Mouse (Mus musculus) ES-E14 (cell line): Measurements from ENCODE around the gene Arl16. TPM values are rescaled to one million over a fixed set of nuclear protein-coding genes. Genes with fewer than 3 reads are reported as not detected.
"Not testable (repeated sequence)": the region's sequence is repeated elsewhere in the genome, so short reads cannot be mapped to it uniquely, and the experiment has no call there.

ENCODE experiments used
- DNase-seq: peaks from one replicate; pipeline ENCODE4 v3.0.0-alpha.2; 2013; ENCODE audit warnings: low read depth, low spot score
- H3K27ac ChIP-seq: 2 replicates; pipeline ENCODE4 v1.5.1; 2012; ENCODE audit warnings: low read depth, mild to moderate bottlenecking, low read length, moderate library complexity, mixed read lengths; ENCODE audit not compliant: poor library complexity, insufficient read depth, severe bottlenecking
- H3K36me3 ChIP-seq: 2 replicates; pipeline ENCODE4 v1.6.1; 2012; ENCODE audit warnings: mild to moderate bottlenecking, low read length, moderate library complexity, mixed read lengths; ENCODE audit not compliant: control insufficient read depth, poor library complexity, insufficient read depth, severe bottlenecking
- H3K4me1 ChIP-seq, 2 experiments: fragments of 150-350 bp in 1 of 2; sonication (generic) in 1 of 2; 2 replicates each; pipeline ENCODE4 v1.6.1; 2012; ENCODE audit warnings: low read length in 2 of 2, mild to moderate bottlenecking in 1 of 2, mixed read lengths in 1 of 2; ENCODE audit not compliant: control insufficient read depth in 2 of 2, insufficient read depth in 2 of 2, poor library complexity in 1 of 2
- H3K4me3 ChIP-seq, 2 experiments: fragments of 150-350 bp in 1 of 2; sonication (generic) in 1 of 2; 2 replicates each; pipeline ENCODE4 v1.5.1; 2012; ENCODE audit warnings: low read length in 2 of 2, low read depth in 1 of 2, mild to moderate bottlenecking in 1 of 2, mixed read lengths in 1 of 2; ENCODE audit not compliant: insufficient read depth in 1 of 2, poor library complexity in 1 of 2, severe bottlenecking in 1 of 2
- H3K9ac ChIP-seq: 2 replicates; pipeline ENCODE4 v1.6.1; 2012; ENCODE audit warnings: low read depth, mild to moderate bottlenecking, low read length, mixed read lengths; ENCODE audit not compliant: poor library complexity, insufficient read depth, severe bottlenecking
- H3K9me3 ChIP-seq: fragments of 150-350 bp; sonication (generic); 2 replicates; pipeline ENCODE4 v1.6.1; 2012; ENCODE audit warnings: low read depth, mild to moderate bottlenecking, low read length; ENCODE audit not compliant: control insufficient read depth, insufficient read depth
- CHD2 ChIP-seq: IDR thresholded peaks from 2 replicates; pipeline ENCODE4 v1.6.1; 2014; ENCODE audit warnings: mild to moderate bottlenecking, low read depth, low read length, inconsistent platforms
- HCFC1 ChIP-seq: IDR thresholded peaks from 2 replicates; pipeline ENCODE4 v1.6.1; 2012; ENCODE audit warnings: low read length, inconsistent platforms, borderline replicate concordance; ENCODE audit not compliant: insufficient read depth
- MAFK ChIP-seq: IDR thresholded peaks from 2 replicates; pipeline ENCODE4 v1.6.1; 2014; ENCODE audit warnings: mild to moderate bottlenecking, low read depth, low read length, inconsistent platforms; ENCODE audit not compliant: insufficient read depth
- ZC3H11A ChIP-seq: IDR thresholded peaks from 2 replicates; pipeline ENCODE4 v1.6.1; 2012; ENCODE audit warnings: low read depth, mild to moderate bottlenecking, inconsistent platforms, low read length, borderline replicate concordance
- ZNF384 ChIP-seq: IDR thresholded peaks from 2 replicates; pipeline ENCODE4 v1.6.1; 2012; ENCODE audit warnings: low read depth, low read length, inconsistent platforms
- in situ Hi-C, 2 experiments: fragments of 600-800 bp; cut with MboI; formaldehyde crosslinking; loops; one replicate each; pipeline ENCODE4 v1.15.1; 2025; ENCODE audit warnings: low sequenced_read_pairs in 2 of 2, inconsistent platforms in 1 of 2; ENCODE audit not compliant: unreplicated experiment in 2 of 2
- total RNA-seq: library from RNA; depleted of rRNA; stranded (reverse); fragments of 300-350 nt; gene quantifications from 2 replicates; pipeline ENCODE4 v1.2.3, GENCODE M21; 2012; rRNA removed

Gene Arl16
- 15.3 and 21.2 TPM in 2 replicates for total RNA-seq

DNA sequence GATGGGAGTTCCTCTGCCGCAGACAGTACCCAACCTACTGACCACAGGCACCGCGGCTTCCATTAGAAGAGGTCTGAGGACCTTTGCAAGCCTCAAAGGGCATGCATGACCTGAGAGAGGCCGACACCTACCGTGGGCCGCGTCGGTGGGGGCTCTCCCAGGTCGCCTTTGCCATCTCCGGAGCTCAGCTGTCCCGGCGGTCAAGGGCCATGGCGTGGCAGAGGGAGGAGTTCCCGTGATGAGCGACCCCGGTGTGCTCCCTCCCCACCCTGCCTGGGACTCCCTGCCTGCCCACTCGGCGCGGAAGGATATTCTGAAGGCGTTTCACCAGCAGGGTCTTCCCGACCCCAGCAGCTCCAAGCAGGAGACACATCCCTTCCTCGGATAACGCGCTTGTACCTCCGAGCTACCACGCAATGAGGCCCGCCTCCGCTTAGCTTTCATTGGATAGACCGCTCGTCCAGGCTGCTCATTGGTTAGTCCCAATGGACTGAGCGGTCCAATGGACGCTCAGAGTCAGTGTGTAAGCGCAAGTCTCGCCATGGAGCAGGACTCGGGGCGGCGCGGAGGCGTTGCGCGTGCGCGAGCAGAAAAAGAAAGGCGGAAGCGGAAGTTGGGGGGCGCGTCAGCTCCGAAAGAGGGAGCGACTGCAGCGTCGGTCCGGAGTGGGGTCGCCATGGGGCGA lies at the start of gene Arl16:
Gene Arl16 (minus strand): TSS at position 557 of the 685 bp plus-strand sequence.
- peaks cover 14% of the 10 kb centered on the region for H3K36me3 ChIP-seq
- peak within 1 kb of the TSS; percentile 91 to 94 for H3K4me3 ChIP-seq
- in situ Hi-C loops: no loop called here
- H3K27ac ChIP-seq: no peak within 1 kb of the TSS
- peak; percentile 98 for DNase-seq
- 0 out of 4 replicates have a peak, but pooled peaks cover 2% of the 10 kb centered on the region in 2 experiments for H3K4me1 ChIP-seq
- no peak for TF ChIP-seq HCFC1
- peak; percentile 85 for TF ChIP-seq CHD2
- no peak for TF ChIP-seq MAFK
- H3K9ac ChIP-seq: peak within 1 kb of the TSS; percentile 91
- no peaks in the 10 kb centered on the region for H3K9me3 ChIP-seq

DNA sequence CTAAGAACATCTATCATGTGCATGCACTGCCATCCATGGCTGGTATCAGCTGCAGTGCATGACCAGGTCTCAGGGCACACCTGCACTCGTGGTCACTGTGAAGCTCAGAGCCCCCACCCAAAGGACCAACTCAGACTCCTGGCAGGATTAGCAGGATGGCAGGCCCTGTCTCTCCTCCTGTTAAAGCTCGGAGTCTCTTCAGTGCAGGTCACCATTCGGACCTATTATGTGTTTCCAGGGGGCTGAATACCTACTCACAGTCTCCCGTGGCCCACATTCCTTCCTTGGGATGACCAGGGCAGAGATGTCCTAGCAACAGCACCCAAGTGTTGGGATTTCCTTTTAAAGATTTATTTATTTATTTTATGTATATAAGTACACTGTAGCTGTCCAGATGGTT lies 49.7 kb upstream of the Arl16 start:
- Histone ChIP-seq H3K9me3 (no peaks in the 10 kb centered on the region), H3K4me3 (no peak overlapping the region), H3K27ac (no peak overlapping the region), H3K4me1 (peaks cover 0 to 2% of the 10 kb centered on the region in 2 experiments; a peak in 1 of 4 replicates), H3K9ac (no peak overlapping the region), H3K36me3 (no peaks in the 10 kb centered on the region)
- DNase-seq: no peak
- in situ Hi-C loops: no loop called here
- TF ChIP-seq ZC3H11A: no peak
- no peak for TF ChIP-seq CHD2
- no peak for TF ChIP-seq ZNF384
- TF ChIP-seq MAFK: no peak
- no peak for TF ChIP-seq HCFC1

DNA sequence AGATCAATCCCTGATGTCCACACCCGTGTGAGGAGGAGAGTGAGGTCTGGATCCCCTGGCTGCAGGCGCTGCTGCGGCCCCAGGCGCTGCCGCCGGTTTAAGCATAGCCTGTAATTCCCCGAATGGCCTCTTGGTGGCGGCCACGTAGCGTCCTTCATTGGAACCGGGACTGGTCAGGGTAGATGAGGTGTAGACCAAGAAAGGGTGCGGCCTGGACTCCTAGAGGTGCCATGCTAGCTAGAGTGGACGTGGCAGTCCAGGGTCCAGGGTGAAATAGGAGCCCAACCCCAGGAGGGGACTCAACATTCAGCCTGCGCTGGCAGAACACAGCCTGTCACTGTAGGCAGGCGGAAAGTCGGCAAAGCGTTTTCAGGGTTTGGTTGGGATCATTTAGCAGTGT lies 48.2 kb upstream of the Arl16 start:
- in situ Hi-C loops: no loop called here
- H3K36me3 ChIP-seq: no peaks in the 10 kb centered on the region
- no peak overlapping the region for H3K9ac ChIP-seq
- no peaks in the 10 kb centered on the region for H3K9me3 ChIP-seq
- TF ChIP-seq MAFK (no peak), ZC3H11A (peak; percentile 58; the same call in 1 of the 2 replicates), HCFC1 (no peak)
- no peak overlapping the region; a peak in 1 of 4 replicates for H3K4me3 ChIP-seq
- H3K4me1 ChIP-seq: peaks cover 0 to 2% of the 10 kb centered on the region in 2 experiments; a peak in 1 of 4 replicates
- peak; percentile 59 for DNase-seq
- no peak overlapping the region for H3K27ac ChIP-seq

DNA sequence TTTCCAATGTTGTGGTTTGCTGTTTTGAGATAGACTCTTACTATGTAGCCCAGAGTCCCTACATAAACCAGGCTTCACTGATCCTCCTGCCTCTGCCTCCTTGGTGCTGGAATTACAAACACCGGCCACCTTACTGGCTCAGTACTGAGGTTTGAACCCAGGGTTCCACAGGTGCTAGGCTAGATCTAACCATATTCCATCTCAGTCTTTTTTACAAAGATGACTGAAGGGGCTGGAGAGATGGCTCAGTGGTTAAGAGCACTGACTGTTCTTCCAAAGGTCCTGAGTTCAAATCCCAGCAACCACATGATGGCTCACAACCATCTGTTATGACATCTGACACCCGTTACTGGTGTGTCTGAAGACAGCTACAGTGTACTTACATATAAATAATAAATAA lies 46.9 kb upstream of the Arl16 start:
- H3K9ac ChIP-seq, DNase-seq, in situ Hi-C loops, H3K9me3 ChIP-seq, H3K4me3 ChIP-seq, H3K4me1 ChIP-seq, H3K27ac ChIP-seq, H3K36me3 ChIP-seq: not testable (repeated sequence)

DNA sequence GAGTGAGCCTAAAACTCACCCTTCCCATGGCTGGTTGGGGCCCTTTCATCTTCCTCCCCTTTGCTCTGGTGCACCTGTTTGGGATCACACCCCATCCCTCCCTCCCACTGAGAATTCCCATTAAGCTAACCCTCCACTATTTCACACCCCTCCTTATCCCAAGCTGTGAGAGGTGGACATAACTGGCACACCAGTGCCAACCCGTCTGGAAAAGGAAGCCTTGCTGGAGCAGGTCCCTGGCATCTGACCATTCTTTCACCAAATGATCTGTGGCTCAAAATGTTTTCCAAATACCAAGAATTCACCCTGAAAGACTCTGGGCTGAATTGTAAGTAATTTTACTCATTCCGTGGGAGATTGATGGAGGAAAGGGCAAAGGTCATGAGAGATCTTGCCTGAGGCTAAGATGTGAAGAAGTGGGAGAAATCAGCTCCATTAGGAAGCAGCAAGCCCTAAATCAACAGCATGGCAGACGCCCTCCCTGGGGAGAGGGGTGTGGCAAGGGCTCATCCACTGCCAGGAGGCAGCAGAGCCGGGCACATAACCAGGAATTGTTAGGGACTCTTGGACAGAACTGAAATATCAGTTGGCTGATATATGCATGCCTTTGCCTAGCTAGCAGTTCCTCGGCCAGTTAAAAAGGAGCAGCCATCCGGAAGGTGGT lies 45.5 kb upstream of the Arl16 start:
- Histone ChIP-seq H3K4me1 (peaks cover 0 to 3% of the 10 kb centered on the region in 2 experiments; a peak in 1 of 4 replicates), H3K27ac (no peak overlapping the region), H3K9me3 (no peaks in the 10 kb centered on the region), H3K4me3 (no peak overlapping the region), H3K36me3 (no peaks in the 10 kb centered on the region), H3K9ac (no peak overlapping the region)
- DNase-seq: no peak
- TF ChIP-seq ZNF384: no peak
- no peak for TF ChIP-seq HCFC1
- no peak for TF ChIP-seq ZC3H11A
- TF ChIP-seq CHD2: no peak
- no peak for TF ChIP-seq MAFK
- in situ Hi-C loops: no loop called here
